Mouse (Mus musculus) G1E (cell line): ENCODE data around the gene Atp2b2. TPM values are rescaled to one million over a fixed set of nuclear protein-coding genes. Genes with fewer than 3 reads are reported as not detected.

Source experiments
- ATAC-seq: 2 replicates; pipeline ENCODE4 v1.8.0; 2016; ENCODE audit warnings: mild to moderate bottlenecking; ENCODE audit not compliant: insufficient number of reproducible peaks, poor library complexity, low FRiP score, severe bottlenecking; ENCODE audit errors: extremely low read depth
- DNase-seq: peaks from one replicate; pipeline ENCODE4 v3.0.0; 2012; ENCODE audit warnings: low spot score
- H3K27me3 ChIP-seq: 2 replicates; pipeline ENCODE4 v1.6.1; 2012; ENCODE audit warnings: mild to moderate bottlenecking, low read length, inconsistent platforms; ENCODE audit not compliant: insufficient read depth
- H3K36me3 ChIP-seq: replicated peaks from 2 replicates; pipeline ENCODE3; 2012; ENCODE audit warnings: mild to moderate bottlenecking, inconsistent platforms
- H3K4me1 ChIP-seq: 2 replicates; pipeline ENCODE4 v1.6.1; 2012; ENCODE audit warnings: low read depth, low read length, inconsistent platforms, mixed read lengths; ENCODE audit not compliant: insufficient read depth
- H3K4me3 ChIP-seq: 2 replicates; pipeline ENCODE4 v1.5.1; 2012; ENCODE audit warnings: low read depth, mild to moderate bottlenecking, inconsistent platforms, low read length, moderate library complexity, mixed read lengths
- H3K9me3 ChIP-seq: replicated peaks from 2 replicates; pipeline ENCODE4 v1.6.1; 2012; ENCODE audit warnings: inconsistent platforms
- CTCF ChIP-seq: IDR thresholded peaks from 2 replicates; pipeline ENCODE4 v1.5.1; 2012; ENCODE audit warnings: low read depth, low read length, inconsistent platforms, mixed read lengths
- GATA1 ChIP-seq: IDR thresholded peaks from 2 replicates; pipeline ENCODE4 v1.6.1; 2012; ENCODE audit warnings: borderline replicate concordance, low read length, inconsistent platforms, mixed read lengths
- GATA2 ChIP-seq: IDR thresholded peaks from 2 replicates; pipeline ENCODE4 v1.6.1; 2012; ENCODE audit warnings: low read depth, low read length, inconsistent platforms, borderline replicate concordance
- POLR2AphosphoS5 ChIP-seq: IDR thresholded peaks from 2 replicates; pipeline ENCODE4 v1.6.1; 2012; ENCODE audit warnings: low read depth, low read length, inconsistent platforms; ENCODE audit not compliant: insufficient replicate concordance
- TAL1 ChIP-seq: conservative IDR thresholded peaks from 2 replicates; pipeline ENCODE4 v1.6.1; 2012; ENCODE audit warnings: low read depth, low read length, inconsistent platforms, mixed read lengths
- polyA plus RNA-seq: library from polyadenylated mRNA; stranded (reverse); fragments of >175 nt; gene quantifications from 2 replicates; pipeline ENCODE4 v1.2.3, GENCODE M21; 2012
- total RNA-seq, 2 experiments: library from RNA; stranded (forward) in 1 of 2; stranded (reverse) in 1 of 2; fragments of 200-1000 nt in 1 of 2; fragments of >200 nt in 1 of 2; fragmentation: Nextera tagmentation in 1 of 2; gene quantifications; 2 replicates each; pipeline ENCODE4 v1.2.3; 2014 to 2017

Atp2b2 gene
- total and polyA plus RNA-seq, 3 experiments: 0.22 TPM; not detected in 2

GRCm38 (mm10) chr6:113798921-113799320, 243.5 kb downstream of the Atp2b2 start:
- H3K4me1 ChIP-seq: no peaks in the 10 kb centered on the region
- no peak for DNase-seq
- no peak for ATAC-seq
- H3K9me3 ChIP-seq: peaks cover 33% of the 10 kb centered on the region
- H3K4me3 ChIP-seq: no peak overlapping the region
- no peak for TF ChIP-seq TAL1
- no peak for TF ChIP-seq GATA2
- TF ChIP-seq GATA1: no peak
- no peak for TF ChIP-seq CTCF
- no peak for TF ChIP-seq POLR2AphosphoS5
- no peaks in the 10 kb centered on the region for H3K36me3 ChIP-seq
- H3K27me3 ChIP-seq: no peaks in the 10 kb centered on the region

GRCm38 (mm10) chr6:113795241-113795702, 247.1 kb downstream of the Atp2b2 start:
- Histone ChIP-seq H3K4me1 (no peaks in the 10 kb centered on the region), H3K27me3 (no peaks in the 10 kb centered on the region), H3K36me3 (no peaks in the 10 kb centered on the region), H3K4me3 (no peak overlapping the region), H3K9me3 (peaks cover 26% of the 10 kb centered on the region)
- TF ChIP-seq CTCF (no peak), GATA2 (no peak), GATA1 (no peak), TAL1 (no peak), POLR2AphosphoS5 (no peak)
- no peak for ATAC-seq
- DNase-seq: no peak

- Histone ChIP-seq H3K27me3 (no peaks in the 10 kb centered on the region), H3K9me3 (peaks cover 24% of the 10 kb centered on the region), H3K4me3 (no peak overlapping the region), H3K36me3 (no peaks in the 10 kb centered on the region), H3K4me1 (no peaks in the 10 kb centered on the region)
- DNase-seq (no peak), ATAC-seq (no peak)
- TF ChIP-seq TAL1: no peak
- TF ChIP-seq GATA2: no peak
- TF ChIP-seq CTCF: no peak
- TF ChIP-seq GATA1: no peak
- no peak for TF ChIP-seq POLR2AphosphoS5
These were observed 250.0 kb downstream of the Atp2b2 start for GRCm38 (mm10) chr6:113792368-113792767.

GRCm38 (mm10) chr6:113791012-113791411, 251.4 kb downstream of the Atp2b2 start:
- ATAC-seq: no peak
- no peaks in the 10 kb centered on the region for H3K4me1 ChIP-seq
- no peak for DNase-seq

GRCm38 (mm10) chr6:113787459-113787968, 254.9 kb downstream of the Atp2b2 start:
- H3K4me1 ChIP-seq: no peaks in the 10 kb centered on the region
- TF ChIP-seq GATA2 (no peak), TAL1 (no peak), GATA1 (no peak), CTCF (no peak), POLR2AphosphoS5 (no peak)
- H3K9me3 ChIP-seq: 0 out of 2 replicates have a peak, but pooled peaks cover 3% of the 10 kb centered on the region
- DNase-seq (no peak), ATAC-seq (no peak)
- no peaks in the 10 kb centered on the region for H3K36me3 ChIP-seq
- H3K4me3 ChIP-seq: no peak overlapping the region
- H3K27me3 ChIP-seq: no peaks in the 10 kb centered on the region

More at GRCm38 (mm10) chr6:113791012-113791411, 251.4 kb downstream of the Atp2b2 start:
- TF ChIP-seq POLR2AphosphoS5 (no peak), GATA2 (no peak), TAL1 (no peak), GATA1 (no peak), CTCF (no peak)
- H3K4me3 ChIP-seq: no peak overlapping the region
- H3K36me3 ChIP-seq: no peaks in the 10 kb centered on the region
- H3K9me3 ChIP-seq: peaks cover 15% of the 10 kb centered on the region
- no peaks in the 10 kb centered on the region for H3K27me3 ChIP-seq

GRCm38 (mm10) chr6:113785658-113786057, 256.8 kb downstream of the Atp2b2 start:
- H3K27me3 ChIP-seq: no peaks in the 10 kb centered on the region
- H3K4me3 ChIP-seq: no peak overlapping the region
- ATAC-seq (no peak), DNase-seq (no peak)
- no peaks in the 10 kb centered on the region for H3K4me1 ChIP-seq
- H3K36me3 ChIP-seq: no peaks in the 10 kb centered on the region
- H3K9me3 ChIP-seq: peaks cover 13% of the 10 kb centered on the region
- TF ChIP-seq GATA2 (no peak), GATA1 (no peak), POLR2AphosphoS5 (no peak), CTCF (no peak), TAL1 (no peak)
